Mouse (Mus musculus) hindlimb bud, embryonic 11.5 days (tissue): ENCODE data around the gene Six5.

ENCODE experiments used
- DNase-seq: peaks from one replicate; pipeline ENCODE4 v3.0.0-alpha.2; 2012; ENCODE audit warnings: low read depth, low spot score; ENCODE audit errors: extremely low spot score

The Six5 gene

DNA sequence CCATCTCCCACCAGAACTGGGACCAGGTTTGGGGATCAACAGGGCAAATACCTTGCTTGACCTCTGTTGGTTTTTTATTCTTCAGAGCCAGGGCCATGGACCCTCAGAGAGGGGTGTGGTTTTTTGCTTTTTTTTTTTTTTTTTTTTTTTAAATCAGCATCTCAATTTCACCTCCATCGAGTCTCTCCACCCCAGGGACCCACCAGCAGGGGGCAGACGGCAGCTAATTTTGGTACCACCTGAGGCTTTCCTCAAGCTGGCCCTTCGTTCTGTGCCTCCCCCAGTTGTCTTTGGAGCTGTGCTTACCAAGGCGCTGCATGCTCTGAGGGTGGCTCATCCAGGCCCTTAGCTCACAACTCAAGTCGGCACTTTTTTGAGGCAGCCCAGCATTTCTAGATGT lies 43.0 kb downstream of the Six5 start:
- no peak for DNase-seq

DNA sequence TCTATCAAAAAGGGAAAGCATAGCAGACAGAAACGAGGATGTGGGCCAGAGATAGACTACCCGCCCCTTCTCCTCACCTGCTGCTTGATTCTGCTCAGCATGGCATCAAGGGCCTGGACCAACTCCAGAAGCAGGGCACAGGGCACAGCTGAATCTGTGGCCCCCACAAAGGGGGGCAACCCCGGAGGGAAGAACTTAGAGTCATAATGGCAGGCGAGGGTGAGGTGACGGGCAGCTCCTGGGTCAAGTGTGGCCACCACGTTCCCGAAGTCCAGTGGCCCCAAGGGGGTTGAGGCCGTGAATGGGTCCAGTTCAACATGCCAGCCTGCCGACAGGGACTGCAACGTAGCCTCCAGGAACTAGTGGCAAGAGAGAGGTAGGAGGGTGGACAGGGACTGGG lies 52.4 kb downstream of the Six5 start:
- DNase-seq = no peak

DNA sequence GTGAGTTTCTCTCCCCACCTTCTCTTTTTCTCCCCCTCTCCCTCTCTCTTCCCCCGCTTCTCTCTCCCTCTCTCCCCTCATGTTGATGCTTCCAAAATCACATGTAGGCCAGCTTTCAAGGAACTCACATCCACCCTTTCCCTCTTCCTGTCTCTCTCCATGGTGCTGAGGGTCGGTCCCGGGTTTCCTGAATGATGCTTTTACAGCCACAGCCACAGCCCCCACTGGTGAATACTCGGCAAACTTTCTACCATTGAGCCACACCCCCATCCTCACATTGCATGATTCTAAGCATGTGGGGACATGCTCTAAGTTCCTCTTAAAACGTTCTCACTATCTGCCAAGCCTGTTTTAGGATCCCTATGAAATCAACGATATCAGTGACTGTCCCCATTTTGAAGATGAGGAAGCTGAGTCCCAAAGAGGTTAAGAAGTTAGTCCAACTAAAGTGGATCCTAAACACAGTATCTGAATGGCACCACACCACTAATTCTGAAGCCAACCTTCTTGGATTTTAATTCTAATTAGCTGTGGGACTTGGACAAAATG lies 53.2 kb downstream of the Six5 start:
- DNase-seq = no peak
